In the genomic region with DNA sequence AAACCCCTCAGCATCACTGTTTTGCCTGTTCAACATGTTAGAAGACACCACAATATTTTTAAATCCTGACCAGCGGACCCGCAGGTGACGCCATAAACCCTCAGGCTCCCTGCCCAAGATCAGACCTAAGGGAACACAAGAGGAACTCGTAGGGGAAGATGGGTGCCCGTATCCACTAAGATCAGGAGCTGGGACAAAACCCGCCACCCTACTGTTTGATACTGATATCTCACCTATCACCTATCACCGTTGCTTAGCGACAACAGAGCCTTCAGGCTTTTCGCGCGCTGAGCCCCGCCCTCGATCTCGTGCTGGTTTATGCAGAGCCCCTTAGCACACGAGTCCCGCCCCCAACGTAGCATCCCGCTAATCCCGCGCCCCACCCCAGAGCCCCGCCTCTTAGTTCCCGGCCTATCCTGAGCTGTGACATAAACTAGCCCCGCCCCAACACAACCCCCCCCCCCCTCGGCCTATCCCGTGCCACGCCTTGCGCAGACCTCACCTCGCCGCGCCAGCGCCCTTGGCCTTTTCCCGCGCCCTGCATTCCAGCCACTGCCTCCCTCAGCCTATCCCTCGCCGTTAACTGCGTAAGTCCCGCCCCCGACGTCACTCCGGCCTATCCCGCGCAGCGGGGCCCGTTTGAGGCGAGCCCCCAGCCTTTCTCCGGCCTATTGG, we compare ENCODE assay signal across 8 mouse cellular contexts. TPM values are rescaled to one million over a fixed set of nuclear protein-coding genes. Genes with fewer than 3 reads are reported as not detected.
DNase-seq lines count a peak whose midpoint lies in the region; ATAC-seq lines count a peak whose summit lies in the region.

Gene Siva1, plus strand, starts transcription at position 500 of the 675 bp plus-strand sequence.

- H3K4me2 ChIP-seq in lung, embryonic 16.5 days (ENCODE audit: low read depth, low read length), result peak within 1 kb of the TSS; percentile 65

- peaks cover 5% of the 10 kb centered on the region for H3K36me3 ChIP-seq in lung, embryonic 16.5 days (ENCODE audit: control insufficient read depth, insufficient read depth, low read length)

- H3K9ac ChIP-seq in lung, embryonic 16.5 days (ENCODE audit: low read length), result peak within 1 kb of the TSS; percentile 71

- no peaks in the 10 kb centered on the region for H3K27me3 ChIP-seq in lung, embryonic 16.5 days (ENCODE audit: control insufficient read depth, insufficient read depth, low read depth, low read length)

- H3K9me3 ChIP-seq in lung, embryonic 16.5 days (ENCODE audit: control insufficient read depth, low read length), result no peaks in the 10 kb centered on the region

- H3K4me1 ChIP-seq in lung, embryonic 16.5 days (replicated peaks; ENCODE audit: control insufficient read depth, insufficient read depth, low read length), result peaks cover 14% of the 10 kb centered on the region

- peak; percentile 91 to 92 for ATAC-seq in hematopoietic stem cell, adult 5-6 weeks (replicated peaks in 1 of 2; ENCODE audit: insufficient read depth in 1 of 2, low FRiP score in 2 of 2, low TSS enrichment in 1 of 2, low read depth in 1 of 2, poor library complexity in 2 of 2, severe bottlenecking in 2 of 2)
- ATAC-seq in lung, embryonic 16.5 days (ENCODE audit: low read depth), result peak; percentile 98

- WGBS in lung, embryonic 16.5 days, result 1% methylated on average over 45 of the region's 46 CpGs

- DNase-seq in MEL-GATA-1-ER (ENCODE audit: extremely low read depth, low read depth), result peak; percentile 100
- peak; percentile 99 for DNase-seq in cerebellum, adult 8-10 months
- peak; percentile 99 for DNase-seq in forelimb bud, embryonic 11.5 days (ENCODE audit: low read depth, low spot score)
- DNase-seq in layer of hippocampus, adult 9-10 months (ENCODE audit: low spot score), result peak; percentile 90
- peak; percentile 93 for DNase-seq in ovary, postnatal 10 days (ENCODE audit: low spot score)
- peak; percentile 94 to 98 for DNase-seq in thymus, postnatal 10 days (ENCODE audit: low spot score in 2 of 2)

- H3K4me3 ChIP-seq in lung, embryonic 16.5 days (ENCODE audit: low read length), result peak within 1 kb of the TSS; percentile 78

- H3K27ac ChIP-seq in lung, embryonic 16.5 days (ENCODE audit: low read length), result peak within 1 kb of the TSS; percentile 88

RNA-seq across cellular contexts. Expression of gene Siva1, which starts in this region (rescaled TPM):
- 146 and 161 TPM in 2 replicates for total RNA-seq in hematopoietic stem cell, adult 5-6 weeks (2017)
- 181 and 206 TPM in 2 replicates for polyA plus RNA-seq in lung, embryonic 16.5 days (2015; fragmentation: Nextera tagmentation; extraction: Ambion mirVana)

Comparison
In these comparisons a context has a peak if more than half of its experiments do, and no peak if none do; other contexts are left out.
1. Peak in every context shown above with its lines: DNase-seq, ATAC-seq, H3K4me3 ChIP-seq and H3K27ac ChIP-seq.